Mouse (Mus musculus) embryo, embryonic 10.5 days (tissue): ENCODE data around the gene C3.

Experiments
- DNase-seq: peaks from one replicate; pipeline ENCODE4 v3.0.0-alpha.2; 2015; ENCODE audit warnings: low spot score

C3 gene

DNA sequence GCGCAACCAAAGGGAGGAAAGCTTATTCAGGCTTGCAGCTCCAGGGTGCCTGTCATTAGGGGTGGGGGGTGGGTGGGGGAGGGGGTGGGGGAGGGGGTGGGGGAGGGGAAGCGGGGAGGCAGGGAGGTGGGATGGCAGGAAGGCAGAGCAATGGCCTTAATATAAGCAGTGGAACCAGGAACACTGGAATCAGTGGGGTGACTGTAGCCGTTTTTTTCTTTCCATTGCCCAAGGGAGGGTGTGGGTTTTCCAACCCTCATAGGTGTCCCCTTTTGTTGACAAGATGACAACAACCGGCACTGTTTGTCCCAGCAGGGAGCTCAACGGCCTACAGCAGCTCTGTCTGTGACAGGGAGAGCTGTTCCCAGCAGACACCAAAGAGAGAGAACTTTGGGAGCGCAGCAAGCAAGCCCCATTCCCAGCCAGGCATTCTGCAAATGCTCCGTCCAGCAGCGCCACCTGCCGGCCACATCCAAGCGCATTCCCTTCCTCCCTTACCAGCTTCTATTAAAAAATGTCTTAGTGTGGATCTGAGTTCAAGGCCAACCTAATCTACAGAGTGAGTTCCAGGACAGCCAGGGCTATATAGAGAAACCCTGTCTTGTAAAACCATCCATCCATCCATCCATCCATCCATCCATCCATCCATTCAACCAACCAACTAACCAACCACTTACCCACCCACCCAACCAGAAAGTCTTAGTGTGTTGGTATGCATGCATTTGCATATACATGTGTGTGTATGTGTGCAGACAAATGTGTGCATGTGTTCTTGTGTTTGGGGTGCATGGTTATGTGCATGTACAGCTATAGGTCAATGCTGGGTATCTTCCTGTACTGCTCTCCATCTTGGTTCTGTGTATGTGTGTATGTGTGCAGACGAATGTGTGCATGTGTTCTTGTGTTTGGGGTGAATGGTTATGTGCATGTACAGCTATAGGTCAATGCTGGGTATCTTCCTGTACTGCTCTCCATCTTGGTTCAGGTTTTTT lies 60.8 kb downstream of the C3 start:
- peak; percentile 90 for DNase-seq
